Mouse (Mus musculus) embryonic facial prominence, embryonic 11.5 days (tissue): ENCODE measurements around the gene Pofut2. TPM values are rescaled to one million over a fixed set of nuclear protein-coding genes. Genes with fewer than 3 reads are reported as not detected.
A peak's percentile ranks its signal among the peaks of the same experiment; 100 is the strongest.

ENCODE experiments used
- ATAC-seq: fragments of 200-750 bp; cut with Nextera tagmentation; replicated peaks from 2 replicates; pipeline ENCODE4 v1.8.0; 2017; ENCODE audit warnings: low read depth; ENCODE audit not compliant: insufficient number of reproducible peaks, low FRiP score, low TSS enrichment
- DNase-seq: peaks from one replicate; pipeline ENCODE4 v3.0.0-alpha.2; 2015; ENCODE audit warnings: low spot score
- H3K27ac ChIP-seq: fragments of 300-500 bp; sonication (generic); replicated peaks from 2 replicates; pipeline ENCODE4 v1.5.1; 2014; ENCODE audit warnings: mild to moderate bottlenecking, low read depth, low read length, control low read depth
- H3K27me3 ChIP-seq: fragments of 300-500 bp; sonication (generic); 2 replicates; pipeline ENCODE4 v1.6.1; 2014; ENCODE audit warnings: mild to moderate bottlenecking, low read length, moderate library complexity, mixed read lengths; ENCODE audit not compliant: control insufficient read depth, insufficient read depth
- H3K36me3 ChIP-seq: fragments of 300-500 bp; sonication (generic); replicated peaks from 2 replicates; pipeline ENCODE4 v1.6.1; 2014; ENCODE audit warnings: low read depth, mild to moderate bottlenecking, low read length, moderate library complexity, mixed read lengths; ENCODE audit not compliant: control insufficient read depth, insufficient read depth
- H3K4me1 ChIP-seq: fragments of 300-500 bp; sonication (generic); 2 replicates; pipeline ENCODE4 v1.6.1; 2014; ENCODE audit warnings: low read length, mixed read lengths; ENCODE audit not compliant: control insufficient read depth, insufficient read depth
- H3K4me2 ChIP-seq: fragments of 300-500 bp; sonication (generic); 2 replicates; pipeline ENCODE4 v1.6.1; 2014; ENCODE audit warnings: low read depth, mild to moderate bottlenecking, control low read depth, low read length, moderate library complexity
- H3K4me3 ChIP-seq: fragments of 300-500 bp; sonication (generic); 2 replicates; pipeline ENCODE4 v1.5.1; 2014; ENCODE audit warnings: low read depth, low read length, control low read depth
- H3K9ac ChIP-seq: fragments of 300-500 bp; sonication (generic); replicated peaks from 2 replicates; pipeline ENCODE4 v1.6.1; 2014; ENCODE audit warnings: mild to moderate bottlenecking, control low read depth, low read length
- H3K9me3 ChIP-seq: fragments of 300-500 bp; sonication (generic); replicated peaks from 2 replicates; pipeline ENCODE4 v1.6.1; 2016; ENCODE audit warnings: mild to moderate bottlenecking, low read length, inconsistent platforms, mixed read lengths; ENCODE audit not compliant: control insufficient read depth
- WGBS: fragments of 180-500 bp; shearing (Covaris S2); extraction: QIAGEN DNeasy Blood & Tissue Kit; methylation state at CpG from one replicate; pipeline ENCODE4 v1.1.7; 2014; 5-methylcytosine and 5-hydroxymethylcytosine counted together
- polyA plus RNA-seq: library from polyadenylated mRNA; unstranded; fragments of >200 nt; fragmentation: Nextera tagmentation; extraction: Ambion mirVana; gene quantifications from 2 replicates; pipeline ENCODE4 v1.2.1, GENCODE M21; 2014

Pofut2 gene
- polyA plus RNA-seq, 1 experiment from 2014 or later, result 68.4 TPM

GRCm38 (mm10) chr10:77215641-77216040, 43.4 kb upstream of the Pofut2 start:
- Histone ChIP-seq H3K36me3 (no peaks in the 10 kb centered on the region), H3K27me3 (no peaks in the 10 kb centered on the region), H3K9me3 (no peaks in the 10 kb centered on the region), H3K4me1 (no peaks in the 10 kb centered on the region), H3K4me2 (no peak overlapping the region), H3K27ac (0 out of 2 replicates have a peak overlapping the region, but pooled peaks have one; percentile 22), H3K4me3 (no peak overlapping the region), H3K9ac (peak overlapping the region; percentile 5; the same call in 1 of the 2 replicates)
- ATAC-seq (no peak), DNase-seq (no peak)
- 68% methylated on average over 4 of the region's 4 CpGs for WGBS

GRCm38 (mm10) chr10:77216313-77216712, 42.7 kb upstream of the Pofut2 start:
- Histone ChIP-seq H3K9me3 (no peaks in the 10 kb centered on the region), H3K4me1 (no peaks in the 10 kb centered on the region), H3K27ac (no peak overlapping the region), H3K9ac (no peak overlapping the region), H3K4me3 (no peak overlapping the region), H3K36me3 (no peaks in the 10 kb centered on the region), H3K27me3 (no peaks in the 10 kb centered on the region), H3K4me2 (no peak overlapping the region)
- 83% methylated on average over 2 of the region's 2 CpGs for WGBS
- no peak for ATAC-seq
- DNase-seq, result no peak

GRCm38 (mm10) chr10:77217155-77217731, 41.8 kb upstream of the Pofut2 start:
- H3K4me3 ChIP-seq, result no peak overlapping the region
- H3K27ac ChIP-seq, result no peak overlapping the region
- H3K36me3 ChIP-seq, result no peaks in the 10 kb centered on the region
- H3K9ac ChIP-seq, result no peak overlapping the region
- no peak overlapping the region for H3K4me2 ChIP-seq
- H3K27me3 ChIP-seq, result no peaks in the 10 kb centered on the region
- H3K9me3 ChIP-seq, result no peaks in the 10 kb centered on the region
- H3K4me1 ChIP-seq, result no peaks in the 10 kb centered on the region
- ATAC-seq (no peak), DNase-seq (no peak)
- 78% methylated on average over 6 of the region's 6 CpGs for WGBS

DNA sequence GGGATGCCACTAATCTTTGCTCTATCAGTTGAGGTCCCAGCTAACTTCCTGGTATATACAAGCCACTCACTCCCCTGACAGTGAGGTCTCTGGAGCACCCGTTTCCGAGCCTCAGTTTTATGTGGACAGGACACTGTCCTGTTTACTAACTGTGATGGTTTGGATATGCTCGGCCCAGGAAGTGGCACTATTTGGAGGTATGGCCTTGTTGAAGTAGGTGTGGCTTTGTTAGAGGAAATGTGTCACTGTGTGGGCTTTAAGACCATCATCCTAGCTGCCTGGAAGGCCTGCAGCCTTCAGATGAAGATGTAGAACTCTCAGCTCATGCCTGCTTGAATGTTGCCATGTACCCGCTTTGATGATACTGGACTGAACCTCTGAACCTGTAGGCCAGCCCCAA, 41.0 kb upstream of the Pofut2 start:
- H3K27ac ChIP-seq, result no peak overlapping the region
- H3K36me3 ChIP-seq, result no peaks in the 10 kb centered on the region
- no peaks in the 10 kb centered on the region for H3K9me3 ChIP-seq
- H3K9ac ChIP-seq, result no peak overlapping the region
- no peaks in the 10 kb centered on the region for H3K4me1 ChIP-seq
- DNase-seq, result no peak
- H3K27me3 ChIP-seq, result no peaks in the 10 kb centered on the region
- WGBS, result 90% methylated on average over 4 of the region's 4 CpGs
- ATAC-seq, result no peak
- H3K4me2 ChIP-seq, result no peak overlapping the region
- H3K4me3 ChIP-seq, result no peak overlapping the region

DNA sequence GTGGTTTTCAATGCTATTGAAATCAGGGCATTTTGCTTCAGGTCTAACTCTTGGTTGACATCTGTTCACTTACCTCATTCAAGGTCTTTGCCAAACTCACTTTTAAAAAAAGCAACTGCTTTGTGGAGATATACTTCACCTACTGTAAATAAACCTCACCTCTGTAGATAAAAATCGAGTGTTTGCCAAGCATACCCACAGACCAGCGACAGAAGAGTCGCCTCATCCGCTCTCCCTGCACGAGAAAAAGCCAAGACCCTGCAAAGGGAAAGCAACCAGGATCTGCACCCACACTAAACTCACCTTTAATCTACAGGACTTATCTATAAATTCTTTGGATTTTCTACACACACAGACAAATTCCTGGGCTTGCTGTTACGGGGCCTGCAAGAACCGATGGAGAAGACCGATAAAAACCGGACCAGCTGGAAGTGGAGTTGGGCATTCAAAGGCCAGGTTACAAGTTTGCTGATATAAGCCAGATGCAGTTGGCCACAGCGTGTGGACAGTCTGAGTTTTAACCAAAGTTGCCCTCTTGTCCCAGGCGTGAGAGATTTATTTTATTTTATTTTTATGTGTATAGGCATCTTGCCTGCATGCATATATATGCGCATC, 39.5 kb upstream of the Pofut2 start:
- Histone ChIP-seq H3K4me2 (no peak overlapping the region), H3K9me3 (no peaks in the 10 kb centered on the region), H3K9ac (no peak overlapping the region), H3K27ac (no peak overlapping the region), H3K27me3 (no peaks in the 10 kb centered on the region), H3K36me3 (no peaks in the 10 kb centered on the region), H3K4me3 (no peak overlapping the region), H3K4me1 (no peaks in the 10 kb centered on the region)
- ATAC-seq (no peak), DNase-seq (no peak)
- 87% methylated on average over 12 of the region's 12 CpGs for WGBS

GRCm38 (mm10) chr10:77221108-77221507, 37.9 kb upstream of the Pofut2 start:
- Histone ChIP-seq H3K4me1 (no peaks in the 10 kb centered on the region), H3K9ac (no peak overlapping the region), H3K4me2 (no peak overlapping the region), H3K4me3 (no peak overlapping the region), H3K27ac (no peak overlapping the region), H3K36me3 (no peaks in the 10 kb centered on the region), H3K9me3 (no peaks in the 10 kb centered on the region), H3K27me3 (no peaks in the 10 kb centered on the region)
- WGBS, result 60% methylated on average over 11 of the region's 11 CpGs
- DNase-seq (no peak), ATAC-seq (no peak)

DNA sequence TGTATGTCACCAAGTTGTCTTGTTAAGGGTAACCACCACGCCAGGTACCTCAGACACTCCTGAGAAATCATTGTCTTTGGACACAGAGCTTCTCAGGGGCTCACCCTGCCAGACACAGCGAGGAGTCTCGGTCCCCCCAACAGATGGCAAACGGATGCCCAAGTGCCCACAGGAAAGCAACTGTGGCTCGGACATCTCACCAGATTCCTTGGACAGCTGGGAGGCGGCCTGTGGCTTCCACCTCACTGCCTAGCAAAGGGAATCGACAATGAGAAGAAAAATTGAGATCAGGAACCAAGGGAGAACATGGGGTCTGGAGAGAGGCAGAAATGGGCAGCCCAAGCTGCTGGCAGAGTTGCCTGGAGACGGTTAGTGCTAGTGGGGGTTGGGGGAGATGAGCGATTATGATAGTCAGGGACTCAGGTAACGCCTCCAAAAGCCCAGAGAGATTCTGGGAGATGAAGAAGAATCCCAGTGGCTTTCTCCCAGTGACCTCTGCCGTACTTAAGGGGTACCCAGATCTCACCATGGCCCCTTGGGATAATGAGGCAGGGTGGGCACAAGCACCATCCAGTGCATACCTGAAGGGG, 36.0 kb upstream of the Pofut2 start:
- WGBS, result 84% methylated on average over 11 of the region's 11 CpGs
- no peak for DNase-seq
- no peak overlapping the region for H3K4me3 ChIP-seq

DNA sequence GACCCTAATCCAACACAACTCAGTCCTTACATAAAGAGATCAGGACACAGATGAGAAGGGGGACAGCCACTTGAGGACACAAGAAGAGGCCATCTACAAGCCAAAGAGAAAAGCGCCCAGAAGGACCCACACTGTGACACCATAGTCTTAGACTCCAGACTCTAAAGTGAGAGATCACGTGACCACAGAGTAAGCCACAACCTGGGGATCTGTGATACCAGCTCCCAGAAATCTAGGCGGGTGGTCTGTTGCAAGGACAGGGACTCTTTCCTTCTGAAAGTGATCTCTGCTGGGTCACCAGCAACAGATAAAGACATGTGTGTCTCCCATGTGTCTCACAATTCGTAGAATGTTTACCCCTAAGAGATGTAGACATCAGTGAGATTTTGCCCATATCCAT, 34.6 kb upstream of the Pofut2 start:
- Histone ChIP-seq H3K36me3 (no peaks in the 10 kb centered on the region), H3K9ac (no peak overlapping the region), H3K4me3 (no peak overlapping the region), H3K27me3 (no peaks in the 10 kb centered on the region), H3K27ac (no peak overlapping the region), H3K4me2 (no peak overlapping the region), H3K4me1 (no peaks in the 10 kb centered on the region), H3K9me3 (no peaks in the 10 kb centered on the region)
- DNase-seq (no peak), ATAC-seq (no peak)
- 85% methylated on average over 4 of the region's 4 CpGs for WGBS

More for the DNA sequence above, 36.0 kb upstream of the Pofut2 start:
- Histone ChIP-seq H3K9me3 (no peaks in the 10 kb centered on the region), H3K9ac (no peak overlapping the region), H3K27me3 (no peaks in the 10 kb centered on the region), H3K27ac (no peak overlapping the region), H3K36me3 (no peaks in the 10 kb centered on the region), H3K4me2 (no peak overlapping the region), H3K4me1 (no peaks in the 10 kb centered on the region)
- no peak for ATAC-seq
